Mouse (Mus musculus) spleen, adult 2 months (tissue): ENCODE data around the gene Kat2b. TPM values are rescaled to one million over a fixed set of nuclear protein-coding genes. Genes with fewer than 3 reads are reported as not detected.
"Not testable (repeated sequence)": the region's sequence is repeated elsewhere in the genome, so short reads cannot be mapped to it uniquely, and the experiment has no call there.

Experiments
- DNase-seq, 2 experiments: peaks; one replicate each; pipeline versions ENCODE4 v3.0.0 to v3.0.0-alpha.2; 2012 to 2021; ENCODE audit warnings: low spot score in 2 of 2, low read depth in 1 of 2
- H3K27ac ChIP-seq: fragments of 200-500 bp; 2 replicates; pipeline ENCODE4 v1.5.1; 2012; ENCODE audit warnings: low read length, inconsistent platforms; ENCODE audit not compliant: insufficient read depth
- H3K27me3 ChIP-seq: fragments of 200-500 bp; 2 replicates; pipeline ENCODE4 v1.6.1; 2012; ENCODE audit warnings: mild to moderate bottlenecking, moderate library complexity, low read length, inconsistent platforms; ENCODE audit not compliant: control insufficient read depth, insufficient read depth
- H3K36me3 ChIP-seq: fragments of 200-500 bp; 2 replicates; pipeline ENCODE4 v1.6.1; 2012; ENCODE audit warnings: mild to moderate bottlenecking, low read length, inconsistent platforms; ENCODE audit not compliant: control insufficient read depth, insufficient read depth
- H3K4me1 ChIP-seq: fragments of 200-500 bp; 2 replicates; pipeline ENCODE4 v1.6.1; 2011; ENCODE audit warnings: inconsistent platforms; ENCODE audit not compliant: control insufficient read depth, insufficient read depth, insufficient read length
- H3K4me3 ChIP-seq: fragments of 200-500 bp; 2 replicates; pipeline ENCODE4 v1.5.1; 2011; ENCODE audit warnings: mild to moderate bottlenecking, inconsistent platforms; ENCODE audit not compliant: insufficient read depth, insufficient read length; ENCODE audit errors: extremely low read depth
- CTCF ChIP-seq: fragments of 200-500 bp; IDR thresholded peaks from 2 replicates; pipeline ENCODE4 v1.5.1; 2011; ENCODE audit warnings: mild to moderate bottlenecking, inconsistent platforms; ENCODE audit not compliant: insufficient read depth, insufficient read length, insufficient replicate concordance; ENCODE audit errors: extremely low read depth
- POLR2A ChIP-seq: fragments of 200-500 bp; IDR thresholded peaks from 2 replicates; pipeline ENCODE4 v1.6.1; 2011; ENCODE audit warnings: low read depth, low read length, inconsistent platforms
- WGBS: fragments of 180-500 bp; shearing (Covaris S2); methylation state at CpG from one replicate; pipeline ENCODE4 v1.1.7; 2018; 5-methylcytosine and 5-hydroxymethylcytosine counted together
- polyA plus RNA-seq: library from polyadenylated mRNA; depleted of rRNA; stranded (reverse); fragments of >200 nt; gene quantifications from 2 replicates; pipeline ENCODE4 v1.2.3, GENCODE M21; 2012

Gene Kat2b
- polyA plus RNA-seq, 1 experiment = 5.0 TPM

DNA sequence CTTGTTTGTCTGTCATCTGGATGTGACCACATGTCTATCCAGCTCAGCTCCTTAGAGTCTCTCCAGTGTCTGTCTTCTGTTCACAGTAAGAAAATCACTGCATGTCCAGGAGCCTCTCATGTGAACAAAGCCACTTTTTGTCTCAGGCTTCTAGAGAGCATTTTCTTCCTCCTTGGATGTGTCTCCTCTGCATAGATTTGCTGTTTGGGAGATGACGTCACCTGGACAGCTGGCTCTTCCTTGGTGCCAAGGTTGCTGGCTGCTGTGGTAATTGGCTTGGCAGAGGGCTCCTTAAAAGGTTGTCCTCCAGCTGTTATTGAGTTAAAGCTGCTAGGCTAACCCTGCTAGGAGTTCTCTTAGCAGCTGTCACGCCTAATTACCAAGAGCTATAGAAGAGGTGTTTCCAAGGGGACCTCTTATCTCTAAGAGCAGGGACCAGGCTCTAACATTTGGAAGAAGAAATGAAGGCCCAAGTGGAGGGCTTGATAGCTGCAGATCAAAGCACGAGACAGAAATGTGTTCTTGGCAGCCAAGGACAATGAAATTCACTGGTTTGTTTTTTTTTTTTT, 29.7 kb downstream of the Kat2b start:
- DNase-seq = no peak
- WGBS = 77% methylated on average over 3 of the region's 3 CpGs
- no peak for TF ChIP-seq POLR2A
- TF ChIP-seq CTCF = no peak
- H3K4me3 ChIP-seq = no peak overlapping the region
- H3K27ac ChIP-seq = no peak overlapping the region
- H3K36me3 ChIP-seq = no peaks in the 10 kb centered on the region
- peaks cover 5% of the 10 kb centered on the region; the same call in 1 of the 2 replicates for H3K4me1 ChIP-seq
- H3K27me3 ChIP-seq = no peaks in the 10 kb centered on the region

DNA sequence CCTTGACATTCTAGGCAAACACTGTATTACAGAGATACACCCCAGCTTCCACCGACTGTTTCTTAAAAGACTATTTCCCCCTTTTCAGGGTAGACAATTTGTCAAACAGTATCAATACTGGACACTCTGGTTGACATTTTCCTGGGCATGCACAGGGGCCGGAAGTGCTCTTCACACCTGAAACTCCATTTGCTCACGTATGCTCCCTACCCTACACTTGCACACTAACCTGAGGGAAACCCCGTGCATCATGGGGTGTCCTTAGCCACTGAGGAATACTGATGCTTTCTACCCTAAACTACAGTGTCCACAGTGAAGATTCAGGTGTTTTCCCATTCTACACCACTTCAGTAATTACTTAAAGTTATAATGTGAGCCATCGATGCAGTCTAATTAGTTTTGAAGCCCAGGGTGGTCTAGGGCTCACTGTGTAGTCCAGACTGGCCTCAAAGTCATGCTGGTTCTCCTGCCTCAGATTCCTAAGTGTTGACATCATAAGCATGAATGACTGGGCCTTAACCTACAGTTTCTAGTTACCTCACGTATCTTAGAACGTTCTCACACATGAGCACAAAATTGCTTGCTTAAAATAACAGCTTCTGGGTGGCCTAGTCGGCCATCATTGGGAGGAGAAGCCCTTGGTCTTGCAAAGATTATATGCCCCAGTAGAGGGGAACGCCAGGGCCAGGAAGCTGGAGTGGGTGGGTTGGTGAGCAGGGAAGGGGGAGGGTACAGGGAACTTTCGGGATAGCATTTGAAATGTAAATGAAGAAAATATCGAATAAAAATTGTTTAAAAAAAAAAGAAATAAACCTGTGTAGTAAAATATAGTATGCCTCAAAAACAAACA, 30.5 kb downstream of the Kat2b start:
- Histone ChIP-seq H3K36me3 (no peaks in the 10 kb centered on the region), H3K27me3 (no peaks in the 10 kb centered on the region), H3K27ac (no peak overlapping the region), H3K4me3 (no peak overlapping the region), H3K4me1 (peaks cover 5% of the 10 kb centered on the region; the same call in 1 of the 2 replicates)
- TF ChIP-seq POLR2A = no peak
- WGBS = 85% methylated on average over 11 of the region's 11 CpGs
- DNase-seq = no peak

DNA sequence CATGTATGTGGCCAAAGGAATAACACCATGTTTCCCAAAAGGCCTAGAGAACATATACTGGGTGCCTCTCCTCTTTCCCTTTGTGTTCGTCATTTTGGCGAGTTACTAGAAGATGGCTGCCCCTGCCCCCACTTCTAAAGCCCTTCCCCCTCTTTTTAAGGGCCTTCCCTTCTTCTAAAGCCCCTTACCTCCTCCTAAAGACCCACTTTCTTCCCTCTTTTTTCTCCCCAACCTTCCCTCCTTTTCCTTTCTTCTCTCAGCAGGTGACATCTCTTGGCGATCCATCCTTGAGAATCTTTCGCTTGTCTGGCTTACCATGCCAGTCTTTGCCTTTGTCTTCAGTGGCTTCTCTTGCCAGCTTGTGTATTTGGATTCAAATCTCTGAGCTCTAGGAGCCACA, 31.9 kb downstream of the Kat2b start:
- Histone ChIP-seq H3K27me3 (no peaks in the 10 kb centered on the region), H3K4me3 (no peak overlapping the region), H3K36me3 (no peaks in the 10 kb centered on the region), H3K27ac (no peak overlapping the region), H3K4me1 (peaks cover 5% of the 10 kb centered on the region; the same call in 1 of the 2 replicates)
- DNase-seq = no peak
- 96% methylated on average over 4 of the region's 4 CpGs for WGBS
- TF ChIP-seq POLR2A (no peak), CTCF (no peak)

DNA sequence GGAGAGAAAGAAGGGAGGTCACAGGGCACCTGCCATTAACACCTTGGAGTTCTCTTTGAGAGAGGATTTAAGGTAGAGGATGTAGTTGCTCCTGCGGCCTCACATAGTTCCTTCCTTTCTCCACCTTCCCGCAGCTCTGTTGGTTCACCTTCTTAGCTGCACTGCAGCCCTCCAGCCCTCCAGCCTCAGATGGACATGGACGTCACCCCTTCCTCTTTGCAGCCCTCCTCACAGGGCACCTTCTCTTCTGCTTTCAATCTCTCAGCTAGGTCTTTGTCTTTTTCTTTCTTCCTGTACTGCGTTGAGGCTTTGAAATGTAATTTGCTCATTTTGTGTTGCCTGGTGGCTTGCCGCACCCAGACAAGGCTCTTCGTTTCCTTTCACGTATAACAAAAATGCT, 36.6 kb downstream of the Kat2b start:
- H3K4me3 ChIP-seq, H3K27me3 ChIP-seq, H3K4me1 ChIP-seq, DNase-seq, H3K27ac ChIP-seq, H3K36me3 ChIP-seq: not testable (repeated sequence)
- no CpG with 5 or more reads among the region's 7 CpGs for WGBS

DNA sequence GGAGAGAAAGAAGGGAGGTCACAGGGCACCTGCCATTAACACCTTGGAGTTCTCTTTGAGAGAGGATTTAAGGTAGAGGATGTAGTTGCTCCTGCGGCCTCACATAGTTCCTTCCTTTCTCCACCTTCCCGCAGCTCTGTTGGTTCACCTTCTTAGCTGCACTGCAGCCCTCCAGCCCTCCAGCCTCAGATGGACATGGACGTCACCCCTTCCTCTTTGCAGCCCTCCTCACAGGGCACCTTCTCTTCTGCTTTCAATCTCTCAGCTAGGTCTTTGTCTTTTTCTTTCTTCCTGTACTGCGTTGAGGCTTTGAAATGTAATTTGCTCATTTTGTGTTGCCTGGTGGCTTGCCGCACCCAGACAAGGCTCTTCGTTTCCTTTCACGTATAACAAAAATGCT, 39.4 kb downstream of the Kat2b start:
- not testable (repeated sequence) for H3K4me3 ChIP-seq, DNase-seq, H3K4me1 ChIP-seq, H3K27ac ChIP-seq, H3K36me3 ChIP-seq, H3K27me3 ChIP-seq
- no CpG with 5 or more reads among the region's 7 CpGs for WGBS

DNA sequence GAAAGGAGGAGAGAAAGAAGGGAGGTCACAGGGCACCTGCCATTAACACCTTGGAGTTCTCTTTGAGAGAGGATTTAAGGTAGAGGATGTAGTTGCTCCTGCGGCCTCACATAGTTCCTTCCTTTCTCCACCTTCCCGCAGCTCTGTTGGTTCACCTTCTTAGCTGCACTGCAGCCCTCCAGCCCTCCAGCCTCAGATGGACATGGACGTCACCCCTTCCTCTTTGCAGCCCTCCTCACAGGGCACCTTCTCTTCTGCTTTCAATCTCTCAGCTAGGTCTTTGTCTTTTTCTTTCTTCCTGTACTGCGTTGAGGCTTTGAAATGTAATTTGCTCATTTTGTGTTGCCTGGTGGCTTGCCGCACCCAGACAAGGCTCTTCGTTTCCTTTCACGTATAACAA, 42.3 kb downstream of the Kat2b start:
- not testable (repeated sequence) for H3K4me1 ChIP-seq, H3K4me3 ChIP-seq, H3K27me3 ChIP-seq, H3K36me3 ChIP-seq, H3K27ac ChIP-seq, DNase-seq
- whole genome bisulfite sequencing = no CpG with 5 or more reads among the region's 7 CpGs

DNA sequence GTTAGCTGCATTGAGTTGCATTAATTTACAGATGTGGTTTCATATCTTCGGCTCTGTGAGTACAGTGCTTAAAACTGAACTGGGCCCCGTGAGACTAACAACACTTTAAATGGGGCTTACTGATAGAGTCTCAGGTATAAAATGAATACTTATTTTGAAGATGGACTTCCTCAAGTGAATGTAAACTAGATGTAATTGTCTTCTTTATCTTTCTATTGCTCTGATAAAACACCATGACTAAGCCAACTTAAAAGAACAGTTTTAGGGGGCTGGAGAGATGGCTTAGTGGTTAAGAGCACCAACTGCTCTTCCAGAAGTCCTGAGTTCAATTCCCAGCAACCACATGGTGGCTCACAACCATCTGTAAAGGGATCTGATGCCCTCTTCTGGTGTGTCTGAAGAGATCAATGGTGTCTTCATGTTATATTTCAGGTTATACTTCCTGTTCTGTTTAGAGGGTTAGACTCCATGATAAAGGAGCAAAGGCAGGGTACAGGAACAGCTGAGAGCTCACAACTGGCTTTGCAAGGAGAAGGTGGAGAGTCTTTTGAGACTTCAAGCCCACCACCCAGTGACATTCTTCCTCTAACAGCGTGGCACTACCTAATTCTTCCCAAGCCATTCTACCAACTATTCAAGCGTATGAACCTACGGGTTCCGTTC, 50.8 kb downstream of the Kat2b start:
- no peaks in the 10 kb centered on the region for H3K27me3 ChIP-seq
- H3K36me3 ChIP-seq = peaks cover 4% of the 10 kb centered on the region; the same call in 1 of the 2 replicates
- 90% methylated on average over 6 of the region's 6 CpGs for WGBS
- TF ChIP-seq CTCF (no peak), POLR2A (no peak)
- no peak overlapping the region for H3K4me3 ChIP-seq
- H3K4me1 ChIP-seq = no peaks in the 10 kb centered on the region
- H3K27ac ChIP-seq = no peak overlapping the region
- no peak for DNase-seq
